Mouse (Mus musculus) myocyte (in vitro differentiated cells): ENCODE data around the gene Grb14. TPM values are rescaled to one million over a fixed set of nuclear protein-coding genes. Genes with fewer than 3 reads are reported as not detected.

Source experiments
- H3K27me3 ChIP-seq: one replicate; pipeline ENCODE4 v1.6.1; 2011; ENCODE audit not compliant: control insufficient read depth, insufficient read depth, insufficient read length
- H3K36me3 ChIP-seq: one replicate; pipeline ENCODE4 v1.6.1; 2011; ENCODE audit not compliant: control insufficient read depth, insufficient read depth
- H3K4me2 ChIP-seq: one replicate; pipeline ENCODE4 v1.6.1; 2011; ENCODE audit warnings: low read depth, control low read depth
- H3K4me3 ChIP-seq: one replicate; pipeline ENCODE4 v1.5.1; 2011; ENCODE audit warnings: mild to moderate bottlenecking, control low read depth, moderate library complexity
- H3K79me2 ChIP-seq: one replicate; pipeline ENCODE4 v1.6.1; 2011; ENCODE audit not compliant: control insufficient read depth, insufficient read depth
- H3ac ChIP-seq: one replicate; pipeline ENCODE4 v1.6.1; 2011; ENCODE audit not compliant: control insufficient read depth, insufficient read length
- CEBPB ChIP-seq: IDR thresholded peaks from 2 replicates; pipeline ENCODE4 v1.6.1; 2011; ENCODE audit warnings: mild to moderate bottlenecking, moderate library complexity; ENCODE audit not compliant: poor library complexity, insufficient read depth, severe bottlenecking
- E2F4 ChIP-seq: IDR thresholded peaks from one replicate; pipeline ENCODE4 v1.6.1; 2011; ENCODE audit warnings: mild to moderate bottlenecking, control low read depth, moderate library complexity; ENCODE audit not compliant: insufficient read depth
- MAX ChIP-seq: IDR thresholded peaks from one replicate; pipeline ENCODE4 v1.6.1; 2011; ENCODE audit warnings: low read depth, mild to moderate bottlenecking, control low read depth
- MYOD1 ChIP-seq, 3 experiments: IDR thresholded peaks; one replicate each; pipeline ENCODE4 v1.6.1; 2011; ENCODE audit warnings: control low read depth in 2 of 3, low read depth in 2 of 3, mild to moderate bottlenecking in 2 of 3, moderate library complexity in 1 of 3; ENCODE audit not compliant: insufficient read length in 2 of 3, control insufficient read depth in 1 of 3
- MYOG ChIP-seq, 3 experiments: IDR thresholded peaks; one replicate each; pipeline ENCODE4 v1.6.1; 2011; ENCODE audit warnings: control low read depth in 2 of 3, low read depth in 2 of 3, mild to moderate bottlenecking in 2 of 3; ENCODE audit not compliant: insufficient read length in 2 of 3, control insufficient read depth in 1 of 3, insufficient read depth in 1 of 3
- POLR2A ChIP-seq: IDR thresholded peaks from one replicate; pipeline ENCODE4 v1.6.1; 2011; ENCODE audit warnings: low read depth, mild to moderate bottlenecking, control low read depth, moderate library complexity; ENCODE audit not compliant: insufficient read length
- POLR2AphosphoS2 ChIP-seq: IDR thresholded peaks from one replicate; pipeline ENCODE4 v1.6.1; 2011; ENCODE audit warnings: low read depth, control low read depth; ENCODE audit not compliant: insufficient read length
- REST ChIP-seq: IDR thresholded peaks from one replicate; pipeline ENCODE4 v1.6.1; 2011; ENCODE audit warnings: mild to moderate bottlenecking, control low read depth, moderate library complexity; ENCODE audit not compliant: insufficient read depth, insufficient read length
- SRF ChIP-seq: IDR thresholded peaks from one replicate; pipeline ENCODE4 v1.6.1; 2011; ENCODE audit warnings: low read depth; ENCODE audit not compliant: control insufficient read depth, insufficient read length
- TCF12 ChIP-seq: IDR thresholded peaks from one replicate; pipeline ENCODE4 v1.6.1; 2011; ENCODE audit warnings: mild to moderate bottlenecking, control low read depth; ENCODE audit not compliant: poor library complexity, insufficient read depth, severe bottlenecking
- TCF3 ChIP-seq: IDR thresholded peaks from one replicate; pipeline ENCODE4 v1.6.1; 2011; ENCODE audit warnings: low read depth, control low read depth; ENCODE audit not compliant: insufficient read length
- USF1 ChIP-seq: IDR thresholded peaks from one replicate; pipeline ENCODE4 v1.6.1; 2011; ENCODE audit warnings: low read depth, mild to moderate bottlenecking, control low read depth, moderate library complexity
- polyA plus RNA-seq: library from polyadenylated mRNA; unstranded; fragments of >200 nt; fragmentation: generic; extraction: Trizol; gene quantifications from one replicate; pipeline ENCODE4 v1.2.1, GENCODE M21; 2012; ENCODE audit warnings: missing spikeins

Gene Grb14
- polyA plus RNA-seq, 1 experiment: 0.66 TPM

DNA sequence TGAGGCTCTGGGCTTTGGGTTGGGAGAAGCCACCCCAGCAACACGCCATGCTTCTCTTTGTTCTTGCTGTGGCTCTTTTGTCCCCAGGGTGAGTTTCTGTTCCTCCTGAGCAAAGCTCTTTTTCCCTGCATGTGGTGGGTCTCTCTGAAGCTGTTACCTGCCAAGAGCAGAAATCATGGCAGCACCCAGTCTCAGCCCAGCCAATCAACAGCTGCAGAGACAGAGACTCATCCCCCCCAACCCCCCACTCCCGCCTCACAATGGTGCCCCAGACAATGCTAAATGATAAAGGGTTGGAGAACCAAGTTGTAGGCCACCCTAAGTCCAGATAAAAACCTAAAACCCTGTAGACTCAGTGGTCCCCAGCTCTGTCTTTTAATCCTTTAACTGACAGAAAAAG is 75.6 kb downstream of the Grb14 start:
- Histone ChIP-seq H3K36me3 (no peaks in the 10 kb centered on the region), H3K4me2 (no peak overlapping the region), H3K79me2 (no peaks in the 10 kb centered on the region), H3K4me3 (no peak overlapping the region), H3ac (no peak overlapping the region), H3K27me3 (no peaks in the 10 kb centered on the region)
- TF ChIP-seq USF1: no peak
- no peak for TF ChIP-seq SRF
- TF ChIP-seq REST: no peak
- TF ChIP-seq POLR2A: no peak
- TF ChIP-seq MAX: no peak
- TF ChIP-seq TCF12: no peak
- no peak for TF ChIP-seq CEBPB
- TF ChIP-seq MYOD1 (IDR thresholded peaks at IDR 0.05; ENCODE audit: control insufficient read depth in 1 of 3, insufficient read length in 2 of 3, low read depth in 2 of 3): no peak
- TF ChIP-seq POLR2AphosphoS2: no peak
- no peak for TF ChIP-seq MYOG (IDR thresholded peaks at IDR 0.05; ENCODE audit: control insufficient read depth in 1 of 3, insufficient read depth in 1 of 3, insufficient read length in 2 of 3, low read depth in 2 of 3)
- TF ChIP-seq TCF3: no peak
- TF ChIP-seq E2F4: no peak

DNA sequence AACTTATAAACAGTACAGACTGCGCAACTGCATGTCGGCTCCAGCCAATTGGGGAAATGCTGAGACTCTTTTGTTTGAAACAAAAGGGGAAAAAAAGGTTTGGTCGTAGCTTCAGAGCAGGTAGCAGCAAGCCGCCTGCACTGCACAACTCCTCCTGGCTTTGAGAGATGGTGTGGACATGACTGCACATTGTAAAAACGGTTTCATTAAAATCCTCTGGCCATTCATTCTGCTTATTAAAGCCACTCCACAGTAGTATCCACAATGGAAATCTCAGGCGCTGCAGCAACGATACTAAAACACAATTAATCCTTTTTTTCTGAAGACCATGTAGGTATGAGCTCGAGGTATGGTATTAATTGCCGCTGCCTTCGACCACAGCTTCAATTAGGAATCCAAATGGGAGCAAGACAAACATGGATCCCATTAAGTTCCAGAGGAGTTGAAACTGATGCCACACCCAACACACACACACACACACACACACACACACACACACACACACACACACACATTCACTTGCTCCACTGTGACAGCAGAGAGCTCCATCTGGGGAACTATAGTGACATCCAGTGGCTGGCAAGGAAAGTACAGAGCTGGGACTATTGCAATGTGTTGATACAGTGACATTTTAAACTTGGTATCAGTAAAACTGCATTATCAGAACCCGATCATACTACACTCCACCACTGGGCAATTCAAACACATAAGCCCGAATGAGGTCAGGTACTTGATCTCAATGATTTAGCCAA is 76.2 kb downstream of the Grb14 start:
- no peak overlapping the region for H3K4me2 ChIP-seq

DNA sequence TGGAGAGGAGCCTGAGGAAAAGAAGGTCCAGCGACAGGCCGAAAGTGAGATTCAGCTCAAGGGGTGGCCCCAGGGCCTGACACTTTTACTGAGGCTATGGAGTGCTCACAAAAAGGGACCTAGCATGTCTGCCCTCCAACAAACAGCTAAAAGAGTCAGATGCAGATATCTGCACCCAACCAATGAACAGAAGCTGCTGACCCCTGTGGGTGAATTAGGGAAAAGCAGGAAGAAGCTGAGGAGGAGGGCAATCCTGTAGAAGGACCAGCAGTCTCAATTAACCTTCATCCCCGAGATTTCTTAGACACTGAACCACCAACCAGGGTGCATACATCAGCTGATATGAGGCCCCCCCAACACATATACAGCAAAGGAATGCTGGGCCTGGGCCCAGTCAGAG is 77.3 kb downstream of the Grb14 start:
- Histone ChIP-seq H3K27me3 (no peaks in the 10 kb centered on the region), H3K4me3 (no peak overlapping the region), H3K4me2 (no peak overlapping the region), H3K36me3 (no peaks in the 10 kb centered on the region), H3K79me2 (no peaks in the 10 kb centered on the region), H3ac (no peak overlapping the region)
- TF ChIP-seq POLR2AphosphoS2 (no peak), REST (no peak), USF1 (no peak), MYOG (IDR thresholded peaks at IDR 0.05; ENCODE audit: control insufficient read depth in 1 of 3, insufficient read depth in 1 of 3, insufficient read length in 2 of 3, low read depth in 2 of 3) (no peak), MYOD1 (IDR thresholded peaks at IDR 0.05; ENCODE audit: control insufficient read depth in 1 of 3, insufficient read length in 2 of 3, low read depth in 2 of 3) (no peak), TCF3 (no peak), CEBPB (no peak), MAX (no peak), E2F4 (no peak), TCF12 (no peak), POLR2A (no peak)

More for the DNA sequence above, 76.2 kb downstream of the Grb14 start:
- Histone ChIP-seq H3K4me3 (no peak overlapping the region), H3K79me2 (no peaks in the 10 kb centered on the region), H3ac (no peak overlapping the region), H3K36me3 (no peaks in the 10 kb centered on the region), H3K27me3 (no peaks in the 10 kb centered on the region)
- TF ChIP-seq TCF3 (no peak), MYOD1 (IDR thresholded peaks at IDR 0.05; ENCODE audit: control insufficient read depth in 1 of 3, insufficient read length in 2 of 3, low read depth in 2 of 3) (no peak), CEBPB (no peak), SRF (no peak), USF1 (no peak), REST (no peak), POLR2AphosphoS2 (no peak), MYOG (IDR thresholded peaks at IDR 0.05; ENCODE audit: control insufficient read depth in 1 of 3, insufficient read depth in 1 of 3, insufficient read length in 2 of 3, low read depth in 2 of 3) (no peak), POLR2A (no peak), E2F4 (no peak), MAX (no peak), TCF12 (no peak)

DNA sequence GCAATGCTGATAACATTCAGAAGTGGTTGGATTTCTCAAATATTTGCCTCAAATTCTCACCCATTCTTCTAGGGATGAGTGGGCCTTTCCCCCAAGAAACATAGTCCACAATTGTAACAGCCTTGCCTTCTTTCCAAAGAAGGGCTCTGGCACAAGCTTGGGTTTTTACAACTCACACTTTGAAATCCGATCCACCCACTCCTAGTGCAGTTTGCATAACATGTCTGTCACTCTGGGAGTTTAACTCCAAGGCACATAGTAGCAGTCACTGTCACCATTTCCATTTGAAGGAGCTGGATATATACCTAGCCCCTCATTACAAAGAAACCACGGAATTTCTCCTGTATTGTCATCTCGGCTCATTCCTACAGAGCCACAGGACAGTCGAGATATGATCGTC is 103.9 kb downstream of the Grb14 start:
- Histone ChIP-seq H3ac (no peak overlapping the region), H3K36me3 (no peaks in the 10 kb centered on the region), H3K79me2 (no peaks in the 10 kb centered on the region), H3K27me3 (no peaks in the 10 kb centered on the region), H3K4me3 (no peak overlapping the region), H3K4me2 (no peak overlapping the region)
- TF ChIP-seq MAX: no peak
- no peak for TF ChIP-seq MYOG (IDR thresholded peaks at IDR 0.05; ENCODE audit: control insufficient read depth in 1 of 3, insufficient read depth in 1 of 3, insufficient read length in 2 of 3, low read depth in 2 of 3)
- TF ChIP-seq CEBPB: no peak
- TF ChIP-seq POLR2A: no peak
- TF ChIP-seq TCF12: no peak
- no peak for TF ChIP-seq USF1
- TF ChIP-seq MYOD1 (IDR thresholded peaks at IDR 0.05; ENCODE audit: control insufficient read depth in 1 of 3, insufficient read length in 2 of 3, low read depth in 2 of 3): no peak

DNA sequence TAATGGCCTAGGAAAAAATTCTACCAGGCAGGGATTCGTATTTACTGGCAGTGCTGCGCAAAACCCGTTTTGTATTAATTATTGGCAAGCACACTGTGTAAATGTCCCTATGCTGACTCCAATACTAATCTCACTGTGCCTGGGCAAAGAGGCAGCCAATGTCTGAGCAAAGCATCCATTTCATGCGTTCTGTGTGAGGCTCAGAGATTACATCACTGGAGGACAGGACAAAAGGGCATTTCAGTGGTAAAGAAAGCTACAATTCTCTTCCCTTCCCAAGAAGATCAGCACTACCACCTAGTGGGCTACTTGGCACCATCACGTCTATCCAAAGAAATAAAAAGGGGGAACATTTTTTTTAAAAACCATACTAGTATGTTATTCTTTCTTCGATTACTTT is 109.3 kb downstream of the Grb14 start:
- TF ChIP-seq MAX (no peak), REST (no peak), TCF3 (no peak)
- H3K79me2 ChIP-seq: no peaks in the 10 kb centered on the region
- no peak overlapping the region for H3K4me3 ChIP-seq
- no peaks in the 10 kb centered on the region for H3K27me3 ChIP-seq
- no peak overlapping the region for H3K4me2 ChIP-seq
- H3K36me3 ChIP-seq: no peaks in the 10 kb centered on the region
- H3ac ChIP-seq: no peak overlapping the region
